Mouse (Mus musculus) naive thymus-derived CD4-positive, alpha-beta T cell, adult 5 months (primary cell): ENCODE data around the gene Acnat1. TPM values are rescaled to one million over a fixed set of nuclear protein-coding genes. Genes with fewer than 3 reads are reported as not detected.

Source experiments
- polyA plus RNA-seq: library from polyadenylated mRNA; unstranded; fragments of 100-300 nt; shearing (Covaris generic); gene quantifications from one replicate; pipeline ENCODE4 v1.2.1, GENCODE M21; 2017

Gene Acnat1
- polyA plus RNA-seq, result not detected

GRCm38 (mm10) chr4:49473435-49474100, at the start of gene Acnat1:
Acnat1 (minus strand) TSS chr4:49473912.

DNA sequence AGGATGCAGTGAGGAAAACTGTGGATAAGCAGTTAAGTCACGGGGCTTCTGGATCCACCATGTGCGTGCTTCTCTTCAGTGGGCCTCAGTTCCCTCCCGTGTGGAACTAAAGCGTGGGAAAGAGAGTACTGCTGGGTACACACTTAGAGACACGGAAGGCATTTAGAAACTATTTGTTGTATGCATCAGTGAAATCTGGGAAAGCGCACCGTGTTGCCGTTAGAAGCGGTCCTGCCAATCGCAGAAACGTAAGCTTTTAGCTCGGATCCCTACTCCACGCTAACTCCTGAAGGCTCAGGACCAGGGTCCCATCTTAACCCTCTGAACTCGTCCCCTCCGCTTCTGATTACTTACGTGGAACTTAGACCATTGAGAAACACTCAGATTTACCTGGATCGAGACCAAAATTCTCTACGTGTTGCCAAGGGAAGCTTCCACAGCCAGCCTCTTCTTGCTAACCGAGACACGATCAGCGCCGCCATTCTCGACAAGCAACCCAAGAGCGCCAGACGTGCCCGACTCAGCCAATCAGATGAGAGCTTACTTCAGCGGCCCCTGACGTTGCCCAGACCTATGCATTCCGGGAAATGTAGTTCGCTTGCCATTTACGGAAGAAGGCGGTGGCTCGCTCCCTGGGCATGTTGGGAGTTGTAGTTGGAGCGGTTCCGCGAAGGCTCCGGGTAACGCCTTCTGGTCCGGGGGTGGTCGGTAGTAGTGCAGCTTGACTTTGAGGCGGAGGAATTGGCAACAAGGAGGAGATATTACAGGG, 47.0 kb upstream of the Acnat1 start, which contains the start of the genes Mrpl50 and Zfp189:
TSS of gene Mrpl50 (minus strand) at position 522 of the 769 bp plus-strand sequence.
TSS of gene Zfp189 (plus strand) at position 605 of the 769 bp plus-strand sequence.

GRCm38 (mm10) chr4:49506386-49506785, 32.7 kb upstream of the Acnat1 start, which contains the start of gene Baat:
Baat (minus strand) TSS chr4:49506557.

DNA sequence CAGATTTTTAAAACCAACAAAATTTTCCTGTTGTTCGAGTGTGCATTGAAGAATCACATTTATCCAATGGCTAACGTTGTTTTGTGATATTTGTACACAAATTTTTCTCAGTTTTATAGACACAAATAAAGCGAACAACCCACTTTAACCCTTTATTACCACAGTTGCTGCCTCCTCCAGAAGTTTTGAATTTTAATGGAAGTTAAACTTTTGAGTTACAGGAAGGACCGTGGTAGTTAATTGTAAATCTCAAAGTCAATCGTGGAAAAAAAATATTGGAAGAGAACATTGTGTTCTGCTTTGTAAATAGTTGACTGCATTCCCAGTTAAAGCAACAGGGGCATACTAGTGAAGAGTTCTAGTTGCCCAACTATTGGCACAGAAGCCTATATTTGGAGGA, 65.8 kb downstream of the Acnat1 start, which contains the start of gene Acnat2:
TSS of gene Acnat2 (minus strand) at position 195 of the 400 bp plus-strand sequence.

Other genes starting within 250 kb of the Acnat1 start
- gene Acnat2, start 65.8 kb downstream of the Acnat1 start, polyA plus RNA-seq, result not detected
- gene Baat, start 32.6 kb upstream of the Acnat1 start, polyA plus RNA-seq, result not detected
- gene Mrpl50, start 47.2 kb upstream of the Acnat1 start, polyA plus RNA-seq, result 22.7 TPM
- 3.0 TPM for gene Zfp189, start 47.3 kb upstream of the Acnat1 start, polyA plus RNA-seq
- gene Aldob, start 75.6 kb upstream of the Acnat1 start, polyA plus RNA-seq, result not detected
- not detected for gene Tmem246, start 124.0 kb upstream of the Acnat1 start, polyA plus RNA-seq
- 53.8 TPM for gene Rnf20, start 158.1 kb upstream of the Acnat1 start, polyA plus RNA-seq
- gene Ppp3r2, start 208.1 kb upstream of the Acnat1 start, polyA plus RNA-seq, result not detected